Mouse (Mus musculus) embryonic facial prominence, embryonic 10.5 days (tissue): ENCODE measurements around the gene Bad. TPM values are rescaled to one million over a fixed set of nuclear protein-coding genes. Genes with fewer than 3 reads are reported as not detected.
"Not testable (repeated sequence)": the region's sequence is repeated elsewhere in the genome, so short reads cannot be mapped to it uniquely, and the experiment has no call there.

ENCODE experiments used
- DNase-seq: peaks from one replicate; pipeline ENCODE4 v3.0.0-alpha.2; 2017; ENCODE audit warnings: low spot score
- H3K27ac ChIP-seq: fragments of 300-500 bp; sonication (generic); replicated peaks from 2 replicates; pipeline ENCODE4 v1.5.1; 2016; ENCODE audit warnings: mild to moderate bottlenecking
- H3K27me3 ChIP-seq: fragments of 300-500 bp; sonication (generic); replicated peaks from 2 replicates; pipeline ENCODE4 v1.6.1; 2016; ENCODE audit warnings: low read depth, mild to moderate bottlenecking; ENCODE audit not compliant: poor library complexity, severe bottlenecking
- H3K36me3 ChIP-seq: fragments of 300-500 bp; sonication (generic); replicated peaks from 2 replicates; pipeline ENCODE4 v1.6.1; 2016; ENCODE audit warnings: mild to moderate bottlenecking, moderate library complexity
- H3K4me1 ChIP-seq: fragments of 300-500 bp; sonication (generic); 2 replicates; pipeline ENCODE4 v1.6.1; 2016
- H3K4me3 ChIP-seq: fragments of 300-500 bp; sonication (generic); 2 replicates; pipeline ENCODE4 v1.5.1; 2016; ENCODE audit warnings: mild to moderate bottlenecking, moderate library complexity
- H3K9me3 ChIP-seq: fragments of 300-500 bp; sonication (generic); 2 replicates; pipeline ENCODE4 v1.6.1; 2016; ENCODE audit warnings: mild to moderate bottlenecking
- whole genome bisulfite sequencing: fragments of 180-500 bp; shearing (Covaris S2); methylation state at CpG from one replicate; pipeline ENCODE4 v1.1.7; 2016; 5-methylcytosine and 5-hydroxymethylcytosine counted together
- polyA plus RNA-seq: library from polyadenylated mRNA; unstranded; fragments of >200 nt; fragmentation: Nextera tagmentation; extraction: Ambion mirVana; gene quantifications from 2 replicates; pipeline ENCODE4 v1.2.1, GENCODE M21; 2016

Gene Bad
- polyA plus RNA-seq, 1 experiment from 2014 or later: 55.1 TPM

DNA sequence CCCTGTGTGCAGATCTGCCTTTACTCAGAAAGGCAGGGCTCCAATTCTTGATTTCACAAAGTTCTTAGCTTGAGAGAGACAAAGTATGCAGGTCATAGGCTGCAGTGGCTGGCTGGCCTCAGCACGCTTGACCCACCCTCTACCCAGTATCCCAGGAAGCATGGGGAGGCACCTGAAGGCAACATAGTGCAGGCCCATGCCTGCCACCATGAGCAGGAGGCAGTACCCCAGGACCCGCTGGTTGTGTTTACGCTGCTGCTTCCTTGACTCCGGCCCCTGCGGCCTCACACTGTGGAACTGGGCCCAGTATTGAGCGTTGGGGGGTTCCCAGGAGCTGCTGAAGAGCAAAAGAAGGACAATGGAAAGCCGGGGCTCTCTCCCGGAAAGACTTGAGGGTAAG, 47.6 kb downstream of the Bad start:
- DNase-seq: no peak
- Histone ChIP-seq H3K27ac (no peak overlapping the region), H3K36me3 (peaks cover 21% of the 10 kb centered on the region), H3K9me3 (no peaks in the 10 kb centered on the region), H3K27me3 (no peaks in the 10 kb centered on the region), H3K4me1 (peaks cover 53% of the 10 kb centered on the region), H3K4me3 (peak overlapping the region; percentile 14; the same call in 1 of the 2 replicates)
- WGBS: 89% methylated on average over 8 of the region's 8 CpGs

DNA sequence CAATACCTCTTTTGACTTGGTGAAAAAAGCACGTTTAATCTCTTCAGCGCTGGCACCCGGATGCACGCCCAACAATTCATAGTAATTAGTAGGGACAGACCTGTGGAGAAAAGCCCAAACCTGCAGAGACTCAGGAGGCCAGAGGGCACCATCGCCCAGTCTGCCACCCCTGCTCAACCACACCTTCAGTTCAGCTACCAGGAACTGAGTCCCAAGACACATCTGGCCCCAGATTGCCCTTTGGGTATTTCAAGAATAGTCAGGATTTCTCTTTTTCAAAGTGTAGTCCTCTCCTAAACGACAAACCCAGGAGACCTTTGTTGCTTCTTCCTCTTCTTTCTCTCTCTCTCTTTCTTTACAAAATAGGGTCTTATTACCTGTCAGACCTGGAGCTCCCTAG, 49.1 kb downstream of the Bad start:
- 86% methylated on average over 6 of the region's 6 CpGs for WGBS
- H3K4me1 ChIP-seq: peaks cover 67% of the 10 kb centered on the region

DNA sequence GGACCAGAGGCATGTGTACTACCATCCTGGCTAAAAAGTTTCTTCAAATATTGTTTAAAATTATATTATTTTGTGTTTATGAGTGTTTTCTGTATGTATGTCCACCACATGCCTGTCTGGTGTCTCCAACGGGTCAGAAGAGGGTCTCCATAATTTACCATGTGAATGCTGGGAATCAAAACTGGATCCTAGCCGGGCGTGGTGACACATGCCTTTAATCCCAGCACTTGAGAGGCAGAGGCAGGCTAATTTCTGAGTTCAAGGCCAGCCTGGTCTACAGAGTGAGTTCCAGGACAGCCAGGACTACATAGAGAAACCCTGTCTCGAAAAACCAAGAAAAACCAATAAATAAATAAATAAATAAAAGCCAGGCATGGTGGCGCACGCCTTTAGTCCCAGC, 49.5 kb downstream of the Bad start:
- not testable (repeated sequence) for DNase-seq, H3K36me3 ChIP-seq, H3K4me3 ChIP-seq, H3K9me3 ChIP-seq, H3K27ac ChIP-seq, H3K27me3 ChIP-seq
- WGBS: 91% methylated on average over 6 of the region's 6 CpGs
- peaks cover 66% of the 10 kb centered on the region for H3K4me1 ChIP-seq

More for the DNA sequence above, 49.1 kb downstream of the Bad start:
- H3K27ac ChIP-seq: no peak overlapping the region
- no peaks in the 10 kb centered on the region for H3K27me3 ChIP-seq
- DNase-seq: no peak
- H3K36me3 ChIP-seq: peaks cover 7% of the 10 kb centered on the region
- H3K4me3 ChIP-seq: no peak overlapping the region
- H3K9me3 ChIP-seq: no peaks in the 10 kb centered on the region

DNA sequence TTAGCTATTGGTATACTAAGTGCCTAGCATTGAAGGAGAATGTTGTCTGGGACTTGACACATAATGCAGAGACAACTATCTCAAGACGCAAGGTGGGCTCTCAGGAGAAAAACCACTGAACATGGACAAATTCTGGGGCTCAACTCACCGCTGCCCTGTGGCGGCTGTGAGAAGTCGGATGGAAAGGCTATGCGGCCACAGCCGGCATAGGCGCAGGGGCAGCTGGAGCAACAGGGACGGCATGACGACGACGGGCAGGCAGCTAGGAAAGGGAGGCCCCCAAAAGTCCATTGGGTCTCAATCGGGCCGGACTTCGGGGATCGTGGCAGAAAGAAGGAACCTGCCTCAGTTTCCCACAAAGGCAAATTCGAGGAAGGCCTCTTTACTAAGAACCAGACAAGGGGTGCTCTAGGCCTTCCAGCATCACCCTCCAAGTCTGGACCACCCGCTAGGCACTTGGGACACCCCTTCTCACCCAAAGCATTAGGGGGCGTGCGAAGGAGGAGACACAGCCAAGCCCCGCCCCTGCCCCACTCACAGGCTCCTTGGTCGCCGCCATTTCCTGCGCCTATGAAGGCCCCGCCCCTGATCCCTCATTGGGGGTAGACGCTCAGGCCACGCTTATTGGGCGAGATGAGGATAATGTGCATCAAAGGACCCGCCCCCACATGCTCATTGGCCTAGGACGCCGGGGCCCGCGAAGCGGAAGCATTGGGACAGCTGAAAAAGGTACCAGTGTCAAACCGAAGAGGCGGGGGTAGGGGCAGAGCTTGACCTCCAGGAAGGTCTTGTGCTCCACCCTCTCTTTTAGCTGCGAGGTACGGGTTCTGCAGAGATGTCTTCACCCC, 50.6 kb downstream of the Bad start, which contains the start of gene Dnajc4:
TSS of gene Dnajc4 (minus strand) at position 562 of the 848 bp plus-strand sequence.
- 0 out of 2 replicates have a peak, but pooled peaks cover 3% of the 10 kb centered on the region for H3K36me3 ChIP-seq
- H3K27ac ChIP-seq: peak within 1 kb of the TSS; percentile 87
- DNase-seq: peak; percentile 99
- whole genome bisulfite sequencing: 2% methylated on average over 37 of the region's 37 CpGs
- no peaks in the 10 kb centered on the region for H3K9me3 ChIP-seq
- peak within 1 kb of the TSS; percentile 73 for H3K4me3 ChIP-seq
- H3K27me3 ChIP-seq: no peaks in the 10 kb centered on the region
- peaks cover 66% of the 10 kb centered on the region for H3K4me1 ChIP-seq

DNA sequence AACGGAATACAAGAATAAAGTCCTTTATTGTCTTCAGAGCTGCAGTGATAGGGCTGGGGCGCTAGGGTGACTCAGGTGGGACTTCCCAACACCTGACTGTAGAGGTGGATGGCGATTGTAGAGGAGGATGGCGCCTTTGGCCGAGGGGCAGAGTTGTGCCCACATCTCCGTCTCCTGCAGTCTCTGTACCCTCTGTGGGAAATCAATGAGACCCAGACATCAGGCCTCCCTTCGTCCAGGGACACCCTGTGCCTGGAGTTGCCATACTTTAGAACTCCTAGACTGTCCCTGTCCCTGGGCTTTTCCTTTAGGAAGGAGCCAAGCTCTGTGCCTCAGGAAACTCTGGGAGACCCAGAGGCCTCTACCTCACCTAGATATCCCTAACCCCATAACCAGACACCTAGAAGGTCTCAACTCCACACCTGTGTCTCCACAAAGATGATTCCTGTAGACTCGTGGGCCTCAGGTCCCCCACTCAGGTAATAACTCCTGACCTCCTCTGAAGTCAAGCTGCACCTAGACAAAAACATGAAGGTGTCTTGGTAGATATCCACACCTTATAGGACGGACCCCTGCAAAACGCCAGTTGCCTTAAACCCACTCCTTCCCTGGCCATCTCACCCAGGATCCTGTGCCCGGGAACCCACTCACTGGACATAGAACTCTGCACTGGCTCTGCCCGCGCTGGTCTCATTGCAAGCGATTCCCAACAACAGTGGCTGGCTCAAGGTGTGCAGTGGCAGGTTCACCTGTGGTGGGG, 51.5 kb downstream of the Bad start:
- Histone ChIP-seq H3K36me3 (peaks cover 8% of the 10 kb centered on the region), H3K4me1 (peaks cover 61% of the 10 kb centered on the region), H3K9me3 (no peaks in the 10 kb centered on the region), H3K27ac (peak overlapping the region; percentile 87), H3K4me3 (peak overlapping the region; percentile 73), H3K27me3 (no peaks in the 10 kb centered on the region)
- WGBS: 59% methylated on average over 14 of the region's 14 CpGs
- no peak for DNase-seq

DNA sequence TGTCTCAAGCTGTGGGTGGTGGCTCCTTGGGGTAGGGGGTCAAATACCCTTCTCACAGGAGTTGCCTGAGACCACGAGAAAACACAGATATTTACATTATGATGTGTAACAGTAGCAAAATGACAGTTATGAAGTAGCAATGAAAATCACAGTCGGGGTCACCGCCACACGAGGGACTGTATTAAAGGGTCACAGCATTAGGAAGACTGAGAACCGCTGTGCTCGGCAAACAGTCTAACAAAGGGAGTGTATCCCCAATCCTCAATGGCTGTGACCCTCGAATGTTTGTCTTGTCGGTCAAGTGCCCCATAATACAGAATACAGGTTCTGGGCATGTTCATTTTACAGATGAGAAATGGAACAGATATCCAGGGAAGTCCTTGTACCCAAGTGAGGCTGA, 52.3 kb downstream of the Bad start:
- Histone ChIP-seq H3K27me3 (no peaks in the 10 kb centered on the region), H3K4me3 (peak overlapping the region; percentile 73; the same call in 1 of the 2 replicates), H3K27ac (no peak overlapping the region), H3K4me1 (peaks cover 59% of the 10 kb centered on the region), H3K9me3 (no peaks in the 10 kb centered on the region), H3K36me3 (peaks cover 17% of the 10 kb centered on the region)
- no peak for DNase-seq
- WGBS: 87% methylated on average over 8 of the region's 8 CpGs

DNA sequence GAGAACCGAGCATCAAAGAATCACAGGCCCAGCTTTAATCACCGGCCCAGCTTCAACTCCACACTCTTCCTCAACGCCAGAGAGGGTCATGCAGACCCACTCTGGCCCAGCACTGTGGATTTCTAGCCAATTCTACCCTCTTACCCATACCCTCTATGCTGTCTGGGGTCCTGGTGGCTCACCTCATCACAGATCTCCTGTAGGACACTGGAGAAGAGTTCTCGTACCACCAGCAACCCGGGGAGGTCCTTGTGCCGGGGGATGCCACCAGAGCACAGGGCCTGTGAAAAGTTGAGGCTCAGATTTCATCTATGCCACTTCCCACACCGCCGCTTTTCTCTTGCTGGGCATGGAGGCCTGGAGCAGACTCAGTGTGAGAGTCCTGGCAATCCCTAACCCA, 52.8 kb downstream of the Bad start:
- 0 out of 2 replicates have a peak overlapping the region, but pooled peaks have one; percentile 10 for H3K27ac ChIP-seq
- DNase-seq: no peak
- H3K4me3 ChIP-seq: peak overlapping the region; percentile 71
- no peaks in the 10 kb centered on the region for H3K27me3 ChIP-seq
- WGBS: 85% methylated on average over 8 of the region's 8 CpGs
- no peaks in the 10 kb centered on the region for H3K9me3 ChIP-seq
- peaks cover 19% of the 10 kb centered on the region for H3K36me3 ChIP-seq
- peaks cover 56% of the 10 kb centered on the region for H3K4me1 ChIP-seq

DNA sequence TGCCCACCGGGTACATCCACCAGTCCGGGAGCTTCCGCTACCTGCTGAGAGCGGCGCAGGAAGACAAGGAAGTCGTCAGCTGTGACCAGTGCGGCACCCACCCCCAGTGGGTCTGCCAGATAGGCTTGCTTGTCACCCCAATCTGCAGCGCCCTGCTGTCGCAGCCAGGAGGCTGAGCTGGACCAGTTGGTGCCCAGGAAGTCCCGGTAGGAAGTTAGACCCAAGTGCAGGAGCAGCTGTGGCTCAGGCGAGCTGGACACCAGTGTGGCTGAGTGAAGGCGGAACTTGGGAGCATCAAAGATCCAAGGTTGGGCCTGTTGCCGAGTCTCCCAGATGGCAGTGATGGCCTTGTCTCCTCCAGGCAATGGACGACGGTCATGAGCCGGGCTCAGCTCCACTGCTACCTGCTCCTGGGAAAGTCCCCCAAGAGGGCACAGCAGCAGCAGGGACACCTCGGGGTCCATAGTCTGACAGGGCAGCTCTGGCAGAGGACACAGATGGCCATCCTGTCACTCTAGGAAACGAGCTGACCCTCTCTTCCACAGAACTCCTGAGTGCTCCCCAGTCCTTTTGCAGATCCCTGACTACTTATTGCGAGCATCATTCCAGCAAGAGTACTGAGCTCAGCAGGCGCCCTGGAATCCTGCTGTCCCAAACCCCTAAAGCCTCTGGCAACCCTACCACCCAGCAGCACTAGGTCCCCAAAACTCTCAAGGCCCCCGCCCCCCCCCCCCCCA, 53.8 kb downstream of the Bad start:
- H3K4me1 ChIP-seq: peaks cover 56% of the 10 kb centered on the region
- peak overlapping the region; percentile 71 for H3K4me3 ChIP-seq
- 48% methylated on average over 21 of the region's 21 CpGs for WGBS
- no peaks in the 10 kb centered on the region for H3K9me3 ChIP-seq
- no peak for DNase-seq
- peaks cover 28% of the 10 kb centered on the region for H3K36me3 ChIP-seq
- H3K27me3 ChIP-seq: no peaks in the 10 kb centered on the region
- peak overlapping the region; percentile 85 for H3K27ac ChIP-seq

DNA sequence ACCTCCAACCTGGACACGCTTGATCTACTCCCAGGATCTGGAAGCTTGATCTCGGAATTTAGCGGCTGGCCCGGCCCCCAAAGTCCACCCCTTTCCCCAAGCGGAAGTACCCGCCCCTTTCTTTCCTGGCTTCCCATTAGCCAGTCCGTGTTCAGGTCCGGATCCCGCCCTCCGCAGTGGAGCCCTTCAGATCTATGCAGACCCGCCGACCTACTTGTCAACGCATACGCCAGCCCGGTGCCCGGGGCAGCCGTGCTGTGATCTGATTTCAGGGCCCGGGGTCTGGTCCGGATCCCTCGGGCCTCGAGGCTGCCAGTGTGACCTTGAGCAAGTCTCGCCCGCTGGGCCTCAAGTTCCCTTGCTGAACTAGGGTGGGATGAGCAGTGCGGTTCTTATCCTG, 54.3 kb downstream of the Bad start, which contains the start of the genes Nudt22 and Trpt1:
TSS of gene Nudt22 (minus strand) at position 112 of the 400 bp plus-strand sequence.
TSS of gene Trpt1 (plus strand) at position 126 of the 400 bp plus-strand sequence.
- Histone ChIP-seq H3K27ac (peak within 1 kb of the TSS; percentile 85), H3K9me3 (no peaks in the 10 kb centered on the region), H3K27me3 (no peaks in the 10 kb centered on the region), H3K4me1 (peaks cover 56% of the 10 kb centered on the region), H3K4me3 (peak within 1 kb of the TSS; percentile 71), H3K36me3 (peaks cover 32% of the 10 kb centered on the region)
- peak; percentile 92 for DNase-seq
- under 1% methylated on average over 24 of the region's 24 CpGs for WGBS

DNA sequence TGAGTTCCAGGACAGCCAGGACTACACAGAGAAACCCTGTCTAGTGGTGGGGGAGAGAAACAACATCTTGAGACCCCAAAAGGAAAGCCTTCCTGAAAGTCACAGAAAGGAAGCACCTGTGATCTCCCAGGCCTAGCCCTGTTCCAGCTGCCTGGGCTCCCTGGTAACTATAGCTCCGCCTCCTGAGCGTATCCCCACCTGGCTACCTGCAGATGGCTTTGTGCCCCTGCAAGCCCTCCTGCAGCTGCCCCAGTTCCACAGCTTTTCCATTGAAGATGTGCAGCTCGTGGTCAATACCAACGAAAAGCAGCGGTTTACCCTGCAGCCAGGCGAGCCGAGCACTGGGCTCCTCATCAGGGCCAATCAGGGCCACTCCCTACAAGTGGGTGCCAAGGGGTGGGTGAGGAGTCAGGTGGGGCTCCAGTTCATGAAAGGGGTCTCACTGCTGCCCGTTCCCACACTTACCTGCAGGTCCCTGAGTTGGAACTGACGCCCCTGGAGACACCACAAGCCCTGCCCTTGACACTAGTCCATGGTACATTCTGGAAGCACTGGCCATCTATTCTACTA, 56.1 kb downstream of the Bad start:
- peaks cover 43% of the 10 kb centered on the region for H3K4me1 ChIP-seq
- DNase-seq: no peak
- H3K36me3 ChIP-seq: peaks cover 46% of the 10 kb centered on the region
- H3K4me3 ChIP-seq: peak overlapping the region; percentile 71; the same call in 1 of the 2 replicates
- H3K9me3 ChIP-seq: no peaks in the 10 kb centered on the region
- H3K27ac ChIP-seq: no peak overlapping the region
- WGBS: 81% methylated on average over 9 of the region's 9 CpGs
- H3K27me3 ChIP-seq: no peaks in the 10 kb centered on the region

DNA sequence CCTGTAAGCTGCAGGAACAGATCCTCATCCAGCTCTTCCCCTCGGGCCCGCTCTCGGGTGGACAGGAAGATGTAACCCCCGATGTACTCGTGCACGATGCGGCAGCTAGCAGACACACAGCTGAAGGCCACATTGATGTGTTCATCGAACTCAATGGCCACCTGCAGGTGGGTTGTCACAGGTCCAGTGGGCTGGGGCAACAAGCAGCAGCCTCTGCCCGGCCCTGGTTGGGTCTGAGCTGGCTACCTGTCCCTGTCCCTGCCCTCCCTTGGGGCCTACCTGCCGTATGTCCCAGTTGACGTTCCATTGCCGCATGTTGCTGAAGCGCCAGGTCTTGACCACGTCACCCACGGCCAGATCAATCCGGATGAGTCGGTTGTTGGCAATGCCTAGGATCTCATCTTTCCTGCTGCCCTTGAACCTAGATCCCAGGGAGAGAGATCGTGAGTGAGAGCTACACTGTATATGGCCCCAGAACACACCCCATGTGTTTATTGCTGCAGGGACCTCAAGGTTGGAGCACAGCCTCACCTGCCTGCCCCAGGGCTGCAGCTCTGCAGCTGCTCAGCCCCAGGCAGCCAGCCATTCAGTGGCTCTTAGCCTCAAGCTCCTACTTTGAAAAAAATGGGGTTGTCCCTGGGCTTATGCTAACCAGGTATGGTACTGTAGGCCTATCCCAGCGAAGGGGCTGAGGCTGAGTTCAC, 57.9 kb downstream of the Bad start:
- H3K4me1 ChIP-seq: peaks cover 30% of the 10 kb centered on the region
- no peak overlapping the region; the same call in 1 of the 2 replicates for H3K4me3 ChIP-seq
- no peaks in the 10 kb centered on the region for H3K27me3 ChIP-seq
- no peak for DNase-seq
- 93% methylated on average over 19 of the region's 19 CpGs for WGBS
- peaks cover 46% of the 10 kb centered on the region for H3K36me3 ChIP-seq
- H3K9me3 ChIP-seq: no peaks in the 10 kb centered on the region
- no peak overlapping the region for H3K27ac ChIP-seq
